Mouse (Mus musculus) kidney, embryonic 14.5 days (tissue): ENCODE data around the gene Greb1. TPM values are rescaled to one million over a fixed set of nuclear protein-coding genes. Genes with fewer than 3 reads are reported as not detected.

Source experiments
- ATAC-seq: fragments of 200-750 bp; cut with Nextera tagmentation; 2 replicates; pipeline ENCODE4 v1.8.0; 2017; ENCODE audit warnings: moderate number of reproducible peaks, mild to moderate bottlenecking, moderate TSS enrichment, moderate library complexity; ENCODE audit not compliant: low FRiP score, low TSS enrichment
- H3K27ac ChIP-seq: fragments of 300-500 bp; sonication (generic); 2 replicates; pipeline ENCODE4 v1.5.1; 2014; ENCODE audit warnings: low read depth, mild to moderate bottlenecking, low read length, moderate library complexity, mixed read lengths
- H3K27me3 ChIP-seq: fragments of 300-500 bp; sonication (generic); 2 replicates; pipeline ENCODE4 v1.6.1; 2014; ENCODE audit warnings: mild to moderate bottlenecking, low read length; ENCODE audit not compliant: control insufficient read depth, insufficient read depth
- H3K36me3 ChIP-seq: fragments of 300-500 bp; sonication (generic); 2 replicates; pipeline ENCODE4 v1.6.1; 2014; ENCODE audit warnings: low read length, mixed read lengths; ENCODE audit not compliant: control insufficient read depth, insufficient read depth
- H3K4me1 ChIP-seq: fragments of 300-500 bp; sonication (generic); 2 replicates; pipeline ENCODE4 v1.6.1; 2014; ENCODE audit warnings: low read length, mixed read lengths; ENCODE audit not compliant: control insufficient read depth, insufficient read depth
- H3K4me2 ChIP-seq: fragments of 300-500 bp; sonication (generic); replicated peaks from 2 replicates; pipeline ENCODE4 v1.6.1; 2014; ENCODE audit warnings: low read depth, mild to moderate bottlenecking, low read length
- H3K4me3 ChIP-seq: fragments of 300-500 bp; sonication (generic); 2 replicates; pipeline ENCODE4 v1.5.1; 2014; ENCODE audit warnings: mild to moderate bottlenecking, low read length
- H3K9ac ChIP-seq: fragments of 300-500 bp; sonication (generic); 2 replicates; pipeline ENCODE4 v1.6.1; 2014; ENCODE audit warnings: low read depth, mild to moderate bottlenecking, low read length, moderate library complexity
- H3K9me3 ChIP-seq: fragments of 300-500 bp; sonication (generic); 2 replicates; pipeline ENCODE4 v1.6.1; 2016; ENCODE audit warnings: low read length; ENCODE audit not compliant: control insufficient read depth
- WGBS: fragments of 180-500 bp; shearing (Covaris S2); extraction: QIAGEN DNeasy Blood & Tissue Kit; methylation state at CpG from one replicate; pipeline ENCODE4 v1.1.7; 2014; 5-methylcytosine and 5-hydroxymethylcytosine counted together
- polyA plus RNA-seq: library from polyadenylated mRNA; unstranded; fragments of >200 nt; fragmentation: Nextera tagmentation; extraction: Ambion mirVana; gene quantifications from 2 replicates; pipeline ENCODE4 v1.2.1, GENCODE M21; 2014

Gene Greb1
- polyA plus RNA-seq, 1 experiment from 2014 or later = 8.6 TPM

DNA sequence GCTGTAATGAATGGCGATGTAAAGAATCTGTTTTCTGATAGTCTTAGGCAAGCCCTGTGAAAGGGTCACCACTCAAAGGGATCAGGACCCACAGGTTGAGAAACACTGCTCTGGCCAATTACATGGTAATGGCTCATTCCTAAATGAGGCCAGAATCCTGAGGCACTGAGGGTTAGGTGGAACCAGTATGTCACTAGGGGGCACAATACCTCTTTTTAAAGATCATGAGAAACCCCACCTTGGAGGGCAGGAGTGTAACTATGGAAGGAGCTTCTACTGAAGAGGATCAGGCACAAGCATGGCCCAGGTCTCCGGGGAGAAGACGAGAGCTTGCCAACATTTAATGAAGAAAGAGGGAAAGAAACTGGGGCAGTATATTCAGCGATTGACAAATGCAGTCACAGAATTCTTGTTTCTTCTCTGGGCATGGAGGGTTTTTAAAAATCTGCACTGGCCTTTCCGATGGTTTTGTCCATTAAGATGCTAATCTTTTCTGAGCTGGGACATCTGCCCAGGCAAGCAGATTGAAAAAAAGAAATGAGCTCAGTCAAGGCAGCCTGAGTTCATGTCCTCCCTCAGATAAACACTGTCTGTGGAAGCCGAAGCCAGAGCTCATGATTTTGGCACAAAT lies 137.6 kb downstream of the Greb1 start:
- no peaks in the 10 kb centered on the region for H3K4me1 ChIP-seq
- WGBS = 65% methylated on average over 6 of the region's 6 CpGs

GRCm38 (mm10) chr12:16661936-16662335 lies 138.8 kb downstream of the Greb1 start:
- no peak overlapping the region for H3K4me3 ChIP-seq
- H3K9me3 ChIP-seq = no peaks in the 10 kb centered on the region
- H3K36me3 ChIP-seq = no peaks in the 10 kb centered on the region
- no peaks in the 10 kb centered on the region for H3K4me1 ChIP-seq
- WGBS = 88% methylated on average over 2 of the region's 2 CpGs
- H3K27ac ChIP-seq = no peak overlapping the region
- H3K27me3 ChIP-seq = no peaks in the 10 kb centered on the region
- ATAC-seq = no peak
- H3K9ac ChIP-seq = no peak overlapping the region
- no peak overlapping the region for H3K4me2 ChIP-seq

More for the DNA sequence above, 137.6 kb downstream of the Greb1 start:
- H3K4me3 ChIP-seq = no peak overlapping the region
- no peaks in the 10 kb centered on the region for H3K36me3 ChIP-seq
- H3K27ac ChIP-seq = no peak overlapping the region
- no peak overlapping the region for H3K9ac ChIP-seq
- H3K4me2 ChIP-seq = no peak overlapping the region
- H3K27me3 ChIP-seq = no peaks in the 10 kb centered on the region
- no peak for ATAC-seq
- no peaks in the 10 kb centered on the region for H3K9me3 ChIP-seq

DNA sequence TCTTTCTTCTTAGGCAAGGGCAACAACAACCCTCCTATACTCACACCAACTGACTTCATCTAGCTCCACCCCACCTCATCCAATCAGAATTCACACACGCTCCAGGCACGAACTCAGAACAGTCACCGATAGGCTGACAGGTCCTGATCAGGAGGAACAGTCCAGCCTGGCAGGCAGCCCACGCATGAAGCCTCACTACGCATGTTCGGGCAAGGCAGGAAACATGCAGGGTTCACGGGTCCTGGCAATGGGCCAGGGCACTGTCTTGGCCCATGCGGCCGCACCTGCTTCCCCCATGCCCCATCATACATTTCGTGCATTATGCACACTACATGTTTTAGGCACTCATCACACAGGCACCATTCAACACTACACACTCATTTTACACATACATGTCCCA lies 139.2 kb downstream of the Greb1 start:
- H3K36me3 ChIP-seq = no peaks in the 10 kb centered on the region
- no peak overlapping the region for H3K27ac ChIP-seq
- H3K4me3 ChIP-seq = no peak overlapping the region
- no peak for ATAC-seq
- no peak overlapping the region for H3K4me2 ChIP-seq
- no peaks in the 10 kb centered on the region for H3K27me3 ChIP-seq
- H3K9me3 ChIP-seq = no peaks in the 10 kb centered on the region
- H3K4me1 ChIP-seq = no peaks in the 10 kb centered on the region
- H3K9ac ChIP-seq = no peak overlapping the region
- WGBS = 84% methylated on average over 10 of the region's 10 CpGs

GRCm38 (mm10) chr12:16656906-16657875 lies 143.5 kb downstream of the Greb1 start:
- Histone ChIP-seq H3K9ac (no peak overlapping the region), H3K9me3 (no peaks in the 10 kb centered on the region), H3K27ac (no peak overlapping the region), H3K4me2 (no peak overlapping the region), H3K27me3 (peaks cover 25% of the 10 kb centered on the region), H3K4me1 (no peaks in the 10 kb centered on the region), H3K36me3 (no peaks in the 10 kb centered on the region), H3K4me3 (no peak overlapping the region)
- 60% methylated on average over 5 of the region's 5 CpGs for WGBS
- ATAC-seq = no peak

DNA sequence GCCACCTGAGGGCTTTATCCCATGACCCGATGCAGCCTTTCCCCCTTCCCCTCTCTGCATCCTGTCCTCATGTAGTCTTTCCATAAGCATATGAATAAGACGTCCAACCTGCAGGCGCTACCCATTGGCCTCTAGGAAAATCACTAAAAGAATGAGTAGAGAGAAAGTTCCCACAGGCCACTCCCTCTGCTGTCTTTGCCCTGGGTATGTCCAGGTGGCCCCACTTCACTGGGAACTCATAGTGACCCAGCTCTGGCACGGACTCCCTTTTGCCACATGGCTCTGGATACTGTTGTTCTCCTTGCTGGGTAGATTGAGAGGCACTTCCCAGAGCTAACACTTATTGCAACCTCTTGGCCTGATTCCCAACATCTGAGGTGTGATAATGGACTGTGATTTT lies 145.1 kb downstream of the Greb1 start:
- Histone ChIP-seq H3K4me3 (no peak overlapping the region), H3K27ac (no peak overlapping the region), H3K9ac (no peak overlapping the region), H3K36me3 (no peaks in the 10 kb centered on the region), H3K4me2 (no peak overlapping the region), H3K27me3 (peaks cover 25% of the 10 kb centered on the region), H3K4me1 (no peaks in the 10 kb centered on the region), H3K9me3 (no peaks in the 10 kb centered on the region)
- no peak for ATAC-seq
- 86% methylated on average over 4 of the region's 4 CpGs for WGBS

DNA sequence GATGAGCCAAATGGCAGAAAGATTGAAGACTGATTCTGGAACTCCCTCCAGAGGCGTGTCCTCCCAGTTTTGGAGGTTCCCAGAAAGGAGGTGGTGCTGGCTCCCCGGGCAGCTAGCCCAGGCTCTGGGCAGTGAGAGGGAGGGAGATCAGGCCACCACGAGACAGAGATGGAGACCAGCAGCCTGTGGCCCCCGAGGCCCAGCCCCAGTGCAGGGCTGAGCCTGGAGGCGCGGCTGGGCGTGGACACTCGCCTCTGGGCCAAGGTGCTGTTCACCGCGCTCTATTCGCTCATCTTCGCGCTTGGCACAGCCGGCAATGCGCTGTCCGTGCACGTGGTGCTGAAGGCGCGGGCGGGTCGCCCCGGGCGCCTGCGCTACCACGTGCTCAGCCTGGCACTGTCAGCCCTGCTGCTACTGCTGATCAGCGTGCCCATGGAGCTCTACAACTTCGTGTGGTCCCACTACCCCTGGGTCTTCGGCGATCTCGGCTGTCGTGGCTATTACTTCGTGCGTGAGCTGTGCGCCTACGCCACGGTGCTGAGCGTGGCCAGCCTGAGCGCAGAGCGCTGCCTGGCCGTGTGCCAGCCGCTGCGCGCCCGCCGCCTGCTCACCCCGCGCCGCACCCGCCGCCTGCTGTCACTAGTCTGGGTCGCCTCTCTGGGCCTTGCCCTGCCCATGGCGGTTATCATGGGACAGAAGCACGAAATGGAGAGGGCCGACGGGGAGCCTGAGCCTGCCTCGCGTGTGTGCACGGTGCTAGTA lies 147.2 kb downstream of the Greb1 start, which contains the start of gene Ntsr2:
TSS of gene Ntsr2 (plus strand) at position 51 of the 762 bp plus-strand sequence.
- 6% methylated on average over 58 of the region's 58 CpGs for WGBS
- peak; percentile 81 for ATAC-seq
- peak within 1 kb of the TSS; percentile 20 for H3K4me3 ChIP-seq
- H3K27me3 ChIP-seq = peaks cover 25% of the 10 kb centered on the region
- H3K36me3 ChIP-seq = no peaks in the 10 kb centered on the region
- no peak within 1 kb of the TSS for H3K9ac ChIP-seq
- no peaks in the 10 kb centered on the region for H3K4me1 ChIP-seq
- H3K9me3 ChIP-seq = no peaks in the 10 kb centered on the region
- H3K27ac ChIP-seq = no peak within 1 kb of the TSS
- H3K4me2 ChIP-seq = peak within 1 kb of the TSS; percentile 50

DNA sequence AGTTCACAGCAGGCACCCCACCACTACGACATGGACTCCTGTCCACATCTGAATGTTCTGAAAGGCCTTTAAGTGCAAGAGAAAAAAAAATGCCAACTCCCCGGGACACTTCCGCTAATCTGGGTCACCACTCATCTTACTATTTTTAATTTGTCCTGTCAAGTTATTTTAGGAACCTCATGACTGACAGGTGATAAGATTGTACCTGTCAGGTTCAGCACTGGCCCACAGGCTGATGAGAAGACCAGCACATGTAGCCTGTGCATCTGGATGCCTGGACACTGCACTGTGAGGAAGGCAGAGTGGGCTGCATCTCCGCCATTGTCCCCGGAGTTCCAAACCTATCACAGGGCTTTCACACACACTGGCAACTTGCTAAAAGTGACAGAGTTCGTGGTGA lies 150.9 kb downstream of the Greb1 start:
- Histone ChIP-seq H3K4me2 (no peak overlapping the region), H3K9me3 (no peaks in the 10 kb centered on the region), H3K9ac (no peak overlapping the region), H3K4me1 (no peaks in the 10 kb centered on the region), H3K36me3 (no peaks in the 10 kb centered on the region), H3K4me3 (no peak overlapping the region), H3K27me3 (peaks cover 18% of the 10 kb centered on the region), H3K27ac (no peak overlapping the region)
- ATAC-seq = no peak
- WGBS = 83% methylated on average over 6 of the region's 6 CpGs

DNA sequence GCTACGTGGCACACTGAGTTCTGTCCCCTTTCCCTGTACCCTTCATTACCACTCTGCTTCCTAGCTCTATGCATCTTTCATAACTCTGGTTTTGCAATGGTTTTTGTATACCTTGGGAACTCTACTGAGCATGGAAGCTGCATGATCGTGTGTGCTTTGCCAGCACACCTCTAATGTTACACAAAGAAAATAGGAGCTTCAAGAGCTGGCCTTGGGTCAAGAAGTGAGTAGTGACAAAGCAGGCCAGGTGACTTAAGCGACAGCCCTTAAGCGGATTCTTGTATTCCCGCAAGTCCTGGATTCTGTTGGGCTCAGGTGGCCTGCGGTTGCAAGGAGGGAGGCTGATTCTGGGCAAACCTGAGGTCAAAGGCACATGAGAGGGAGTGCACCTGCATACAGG lies 152.4 kb downstream of the Greb1 start:
- WGBS = 87% methylated on average over 6 of the region's 6 CpGs
- H3K4me1 ChIP-seq = no peaks in the 10 kb centered on the region
- peaks cover 2% of the 10 kb centered on the region; the same call in 1 of the 2 replicates for H3K27me3 ChIP-seq
- H3K4me3 ChIP-seq = no peak overlapping the region
- no peak overlapping the region for H3K4me2 ChIP-seq
- ATAC-seq = no peak
- no peak overlapping the region for H3K27ac ChIP-seq
- no peaks in the 10 kb centered on the region for H3K36me3 ChIP-seq
- no peaks in the 10 kb centered on the region for H3K9me3 ChIP-seq
- no peak overlapping the region for H3K9ac ChIP-seq
